Mouse (Mus musculus) lung, embryonic 16.5 days (tissue): ENCODE measurements at regions not wholly inside any gene's neighbourhood (a gene's known extent, or its start where the extent isn't known, plus 50 kb on each side); places are given as distances from the start of the nearest gene placed in this dataset.

Experiments used
- ATAC-seq: fragments of 200-750 bp; cut with Nextera tagmentation; 2 replicates; pipeline ENCODE4 v1.8.0; 2017; ENCODE audit warnings: low read depth, mild to moderate bottlenecking, moderate library complexity
- H3K27ac ChIP-seq: fragments of 300-500 bp; sonication (generic); 2 replicates; pipeline ENCODE4 v1.5.1; 2014; ENCODE audit warnings: mild to moderate bottlenecking, control low read depth, low read length
- H3K27me3 ChIP-seq: fragments of 300-500 bp; sonication (generic); 2 replicates; pipeline ENCODE4 v1.6.1; 2014; ENCODE audit warnings: low read depth, low read length, mixed read lengths; ENCODE audit not compliant: control insufficient read depth, insufficient read depth
- H3K36me3 ChIP-seq: fragments of 300-500 bp; sonication (generic); 2 replicates; pipeline ENCODE4 v1.6.1; 2014; ENCODE audit warnings: low read length; ENCODE audit not compliant: control insufficient read depth, insufficient read depth
- H3K4me1 ChIP-seq: fragments of 300-500 bp; sonication (generic); replicated peaks from 2 replicates; pipeline ENCODE4 v1.6.1; 2014; ENCODE audit warnings: low read length, mixed read lengths; ENCODE audit not compliant: control insufficient read depth, insufficient read depth
- H3K4me2 ChIP-seq: fragments of 300-500 bp; sonication (generic); 2 replicates; pipeline ENCODE4 v1.6.1; 2014; ENCODE audit warnings: low read depth, low read length, control low read depth
- H3K4me3 ChIP-seq: fragments of 300-500 bp; sonication (generic); 2 replicates; pipeline ENCODE4 v1.5.1; 2014; ENCODE audit warnings: mild to moderate bottlenecking, low read length, control low read depth
- H3K9ac ChIP-seq: fragments of 300-500 bp; sonication (generic); 2 replicates; pipeline ENCODE4 v1.6.1; 2014; ENCODE audit warnings: low read length, control low read depth
- H3K9me3 ChIP-seq: fragments of 300-500 bp; sonication (generic); 2 replicates; pipeline ENCODE4 v1.6.1; 2016; ENCODE audit warnings: low read length; ENCODE audit not compliant: control insufficient read depth
- WGBS: fragments of 180-500 bp; shearing (Covaris S2); extraction: QIAGEN DNeasy Blood & Tissue Kit; methylation state at CpG from one replicate; pipeline ENCODE4 v1.1.7; 2014; 5-methylcytosine and 5-hydroxymethylcytosine counted together

DNA sequence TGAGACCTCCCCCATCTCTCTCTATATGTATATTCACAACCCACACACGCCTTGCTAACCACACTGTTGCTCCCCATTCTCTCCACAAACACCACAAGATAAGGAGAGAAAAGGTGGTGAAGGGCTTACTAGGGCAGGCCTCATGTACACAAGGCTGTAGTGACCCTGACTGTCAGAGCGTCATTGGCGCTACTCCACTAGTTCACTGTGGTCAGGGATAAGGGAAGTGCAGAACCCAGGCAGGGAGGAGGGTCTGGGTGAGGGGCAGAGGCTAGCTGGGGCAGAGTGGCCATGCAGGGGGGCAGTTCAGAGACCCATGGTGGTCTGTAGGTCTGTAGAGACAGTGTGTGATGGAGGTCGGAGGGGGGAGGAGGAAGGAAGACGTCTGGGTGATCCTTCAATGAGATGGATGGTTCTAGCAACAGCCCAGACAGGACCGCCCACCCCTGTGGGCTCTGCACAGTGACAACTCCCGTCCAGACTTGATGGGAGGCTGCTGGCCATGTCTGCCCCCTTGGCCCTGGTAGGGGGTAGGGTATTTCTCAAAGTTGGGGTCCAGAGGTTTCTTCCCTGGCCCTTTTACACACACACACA lies 82.1 kb upstream of the Zbtb40 start:
- Histone ChIP-seq H3K9me3 (no peaks in the 10 kb centered on the region), H3K9ac (no peak overlapping the region), H3K4me2 (no peak overlapping the region), H3K27me3 (peaks cover 24% of the 10 kb centered on the region), H3K36me3 (no peaks in the 10 kb centered on the region), H3K4me3 (no peak overlapping the region), H3K27ac (no peak overlapping the region), H3K4me1 (peaks cover 11% of the 10 kb centered on the region)
- WGBS = 18% methylated on average over 7 of the region's 7 CpGs
- ATAC-seq = no peak

DNA sequence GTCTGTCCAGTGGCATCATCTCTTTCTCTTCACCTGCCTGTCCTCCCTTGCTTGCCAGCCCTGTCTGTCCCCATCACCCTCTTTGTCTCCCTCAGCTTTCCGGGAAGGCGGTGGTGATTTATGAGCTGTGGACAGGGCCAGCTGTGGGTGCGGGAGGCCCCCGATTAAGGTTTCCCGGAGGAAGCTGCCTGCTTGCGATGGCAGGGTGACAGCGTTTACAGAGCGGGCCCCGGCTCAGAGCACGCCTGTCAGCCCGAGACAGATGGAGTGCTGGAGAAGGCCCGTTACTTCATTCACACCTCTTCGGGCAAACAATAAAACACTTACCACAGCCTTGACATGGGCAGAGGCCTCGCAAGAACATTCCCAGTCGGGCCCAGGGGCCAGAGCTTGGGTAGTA lies 79.6 kb upstream of the Zbtb40 start:
- H3K27ac ChIP-seq = no peak overlapping the region
- H3K27me3 ChIP-seq = peaks cover 30% of the 10 kb centered on the region
- WGBS = 3% methylated on average over 15 of the region's 15 CpGs
- H3K4me2 ChIP-seq = no peak overlapping the region
- no peaks in the 10 kb centered on the region; the same call in 1 of the 2 replicates for H3K4me1 ChIP-seq
- no peaks in the 10 kb centered on the region for H3K36me3 ChIP-seq
- no peaks in the 10 kb centered on the region for H3K9me3 ChIP-seq
- no peak overlapping the region for H3K4me3 ChIP-seq
- peak; percentile 51; the same call in 1 of the 2 replicates for ATAC-seq
- H3K9ac ChIP-seq = no peak overlapping the region

GRCm38 (mm10) chr4:137121684-137122083 lies 73.1 kb upstream of the Zbtb40 start:
- H3K36me3 ChIP-seq = no peaks in the 10 kb centered on the region
- no peak overlapping the region for H3K4me3 ChIP-seq
- H3K27ac ChIP-seq = no peak overlapping the region
- peaks cover 15% of the 10 kb centered on the region for H3K4me1 ChIP-seq
- H3K27me3 ChIP-seq = peaks cover 16% of the 10 kb centered on the region
- peak; percentile 67 for ATAC-seq
- 22% methylated on average over 10 of the region's 10 CpGs for WGBS
- no peak overlapping the region for H3K9ac ChIP-seq
- no peak overlapping the region for H3K4me2 ChIP-seq
- H3K9me3 ChIP-seq = no peaks in the 10 kb centered on the region

DNA sequence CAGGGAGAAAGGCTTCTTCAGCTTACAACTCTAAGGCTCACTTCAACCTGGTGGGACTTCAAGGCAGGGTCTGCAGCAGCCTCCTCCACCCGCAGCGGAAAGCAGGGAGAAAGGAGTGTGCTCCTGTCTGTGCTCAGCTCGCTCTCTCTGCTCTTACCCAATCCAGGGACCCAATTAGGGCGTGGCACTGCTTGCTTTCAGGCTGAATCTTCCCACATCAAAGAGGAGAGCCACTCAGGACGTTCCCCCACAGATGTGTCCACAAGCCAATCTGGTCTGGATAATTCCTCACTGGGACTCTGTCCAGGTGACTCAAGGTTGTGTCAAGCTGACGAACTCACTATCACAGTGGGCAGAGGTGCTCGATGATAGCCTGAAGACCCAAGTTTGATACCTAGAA lies 72.0 kb upstream of the Zbtb40 start:
- Histone ChIP-seq H3K9me3 (no peaks in the 10 kb centered on the region), H3K4me2 (no peak overlapping the region), H3K9ac (no peak overlapping the region), H3K36me3 (no peaks in the 10 kb centered on the region), H3K27ac (no peak overlapping the region), H3K27me3 (peaks cover 16% of the 10 kb centered on the region), H3K4me1 (peaks cover 15% of the 10 kb centered on the region), H3K4me3 (no peak overlapping the region)
- no peak for ATAC-seq
- 45% methylated on average over 7 of the region's 7 CpGs for WGBS

DNA sequence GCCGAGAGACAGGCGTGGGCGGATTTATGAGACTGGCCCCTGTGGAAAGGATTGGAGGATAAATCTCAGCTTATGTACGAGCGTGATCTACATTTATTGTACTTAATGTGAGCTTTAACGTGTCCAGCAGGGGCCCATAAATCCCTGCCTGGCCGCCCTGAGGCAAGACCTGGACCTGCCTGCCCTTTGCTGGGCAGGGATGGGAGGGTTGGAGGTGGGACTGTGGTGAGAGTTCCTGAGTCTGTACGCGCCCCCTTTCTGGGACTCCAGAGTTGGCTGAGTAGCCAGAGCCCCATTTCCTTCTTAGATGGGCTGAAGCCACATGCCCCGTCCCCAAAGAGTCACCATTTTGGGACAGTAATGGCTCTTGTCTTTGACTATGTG lies 69.7 kb upstream of the Zbtb40 start:
- H3K27ac ChIP-seq = no peak overlapping the region
- H3K9ac ChIP-seq = peak overlapping the region; percentile 45
- WGBS = 17% methylated on average over 10 of the region's 10 CpGs
- H3K4me1 ChIP-seq = peaks cover 15% of the 10 kb centered on the region
- peak overlapping the region; percentile 64 for H3K4me2 ChIP-seq
- peak overlapping the region; percentile 41 for H3K4me3 ChIP-seq
- peaks cover 9% of the 10 kb centered on the region for H3K27me3 ChIP-seq
- H3K9me3 ChIP-seq = no peaks in the 10 kb centered on the region
- no peaks in the 10 kb centered on the region for H3K36me3 ChIP-seq
- ATAC-seq = peak; percentile 41; the same call in 1 of the 2 replicates

DNA sequence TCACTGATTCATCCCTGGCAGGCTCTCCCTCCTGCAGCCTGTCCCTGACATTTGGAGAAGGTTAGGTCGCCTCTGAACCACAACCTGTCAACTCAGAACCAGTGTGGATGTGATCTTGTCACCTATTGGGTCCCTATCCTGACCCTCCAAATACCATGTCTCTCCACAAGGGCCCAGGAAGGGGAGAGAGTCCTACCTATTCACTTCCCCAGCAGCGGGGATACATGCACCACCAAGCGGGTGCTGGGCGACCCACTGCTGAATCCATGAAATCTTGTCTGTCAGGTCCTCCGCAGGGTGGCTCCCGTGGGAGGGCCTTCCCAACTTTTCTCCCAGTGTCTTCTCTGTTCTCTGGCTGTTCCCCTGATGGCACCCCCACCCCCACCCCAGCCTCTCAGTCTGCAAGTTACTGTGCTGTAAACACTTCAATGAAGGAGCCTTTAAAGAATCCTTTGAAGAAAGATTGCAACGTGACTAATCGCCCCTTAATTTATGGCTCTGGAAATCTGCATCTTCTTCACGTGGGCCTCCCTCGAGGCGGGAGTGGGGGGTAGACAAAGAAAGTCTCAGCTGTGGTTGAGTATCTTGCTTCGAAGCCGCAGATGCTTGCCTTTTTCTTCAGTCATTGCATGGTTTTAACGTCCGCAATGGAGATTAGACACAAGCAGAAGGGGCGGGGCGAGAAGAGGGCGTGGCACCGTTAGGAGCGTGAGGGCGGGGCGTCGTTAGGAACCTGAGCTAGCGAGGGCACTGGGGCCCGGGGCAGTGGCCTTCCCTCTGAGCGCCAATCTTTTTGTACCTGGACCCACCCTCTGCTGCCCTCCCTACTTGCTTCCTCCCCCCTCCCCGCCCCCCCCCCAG lies 69.1 kb upstream of the Zbtb40 start:
- peak overlapping the region; percentile 41 for H3K4me3 ChIP-seq
- peaks cover 9% of the 10 kb centered on the region for H3K27me3 ChIP-seq
- H3K4me1 ChIP-seq = peaks cover 15% of the 10 kb centered on the region
- no peak overlapping the region for H3K27ac ChIP-seq
- peak overlapping the region; percentile 64 for H3K4me2 ChIP-seq
- H3K9me3 ChIP-seq = no peaks in the 10 kb centered on the region
- under 1% methylated on average over 26 of the region's 27 CpGs for WGBS
- peak; percentile 88; the same call in 1 of the 2 replicates for ATAC-seq
- H3K9ac ChIP-seq = peak overlapping the region; percentile 45
- H3K36me3 ChIP-seq = no peaks in the 10 kb centered on the region

DNA sequence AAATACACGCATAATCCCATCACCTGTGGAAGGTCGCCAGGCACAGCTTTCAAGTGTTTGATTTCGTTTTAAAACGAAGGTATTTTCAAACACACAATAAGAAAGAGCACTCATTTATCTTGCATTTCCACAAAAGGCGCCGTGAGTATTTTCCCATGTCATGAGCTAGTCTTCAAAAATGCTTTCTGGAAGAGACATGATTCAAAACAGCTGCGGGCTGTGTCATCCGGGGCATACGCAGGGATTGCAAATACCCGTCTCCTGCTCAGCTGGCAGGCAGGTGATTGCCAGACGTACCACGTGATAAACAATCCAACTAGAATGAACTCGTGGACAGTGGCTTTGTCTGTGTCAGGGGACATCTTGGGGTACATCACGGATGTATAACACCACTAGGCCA lies 66.5 kb upstream of the Zbtb40 start:
- Histone ChIP-seq H3K27me3 (peaks cover 3% of the 10 kb centered on the region; the same call in 1 of the 2 replicates), H3K4me3 (no peak overlapping the region), H3K4me1 (peaks cover 11% of the 10 kb centered on the region), H3K27ac (no peak overlapping the region), H3K9me3 (no peaks in the 10 kb centered on the region), H3K36me3 (no peaks in the 10 kb centered on the region), H3K4me2 (no peak overlapping the region), H3K9ac (no peak overlapping the region)
- ATAC-seq = no peak
- 60% methylated on average over 14 of the region's 14 CpGs for WGBS

GRCm38 (mm10) chr4:137110276-137110675 lies 61.7 kb upstream of the Zbtb40 start:
- Histone ChIP-seq H3K4me1 (no peaks in the 10 kb centered on the region), H3K4me3 (no peak overlapping the region), H3K9me3 (no peaks in the 10 kb centered on the region), H3K27ac (no peak overlapping the region), H3K4me2 (no peak overlapping the region), H3K27me3 (no peaks in the 10 kb centered on the region), H3K9ac (no peak overlapping the region), H3K36me3 (no peaks in the 10 kb centered on the region)
- WGBS = 66% methylated on average over 10 of the region's 10 CpGs
- no peak for ATAC-seq

GRCm38 (mm10) chr4:137104447-137105044 lies 55.9 kb upstream of the Zbtb40 start:
- WGBS = 78% methylated on average over 10 of the region's 10 CpGs
- H3K27ac ChIP-seq = no peak overlapping the region
- no peak for ATAC-seq

More at GRCm38 (mm10) chr4:137104447-137105044, 55.9 kb upstream of the Zbtb40 start:
- no peaks in the 10 kb centered on the region for H3K36me3 ChIP-seq
- H3K4me1 ChIP-seq = no peaks in the 10 kb centered on the region
- H3K4me3 ChIP-seq = no peak overlapping the region
- H3K4me2 ChIP-seq = no peak overlapping the region
- H3K9me3 ChIP-seq = no peaks in the 10 kb centered on the region
- no peak overlapping the region for H3K9ac ChIP-seq
- H3K27me3 ChIP-seq = no peaks in the 10 kb centered on the region
